Mouse (Mus musculus) embryonic facial prominence, embryonic 10.5 days (tissue): ENCODE measurements around the gene Khdrbs2. TPM values are rescaled to one million over a fixed set of nuclear protein-coding genes. Genes with fewer than 3 reads are reported as not detected.
"Not testable (repeated sequence)": the region's sequence is repeated elsewhere in the genome, so short reads cannot be mapped to it uniquely, and the experiment has no call there.

Source experiments
- DNase-seq: peaks from one replicate; pipeline ENCODE4 v3.0.0-alpha.2; 2017; ENCODE audit warnings: low spot score
- H3K27ac ChIP-seq: fragments of 300-500 bp; sonication (generic); replicated peaks from 2 replicates; pipeline ENCODE4 v1.5.1; 2016; ENCODE audit warnings: mild to moderate bottlenecking
- H3K27me3 ChIP-seq: fragments of 300-500 bp; sonication (generic); replicated peaks from 2 replicates; pipeline ENCODE4 v1.6.1; 2016; ENCODE audit warnings: low read depth, mild to moderate bottlenecking; ENCODE audit not compliant: poor library complexity, severe bottlenecking
- H3K36me3 ChIP-seq: fragments of 300-500 bp; sonication (generic); replicated peaks from 2 replicates; pipeline ENCODE4 v1.6.1; 2016; ENCODE audit warnings: mild to moderate bottlenecking, moderate library complexity
- H3K4me1 ChIP-seq: fragments of 300-500 bp; sonication (generic); 2 replicates; pipeline ENCODE4 v1.6.1; 2016
- H3K4me3 ChIP-seq: fragments of 300-500 bp; sonication (generic); 2 replicates; pipeline ENCODE4 v1.5.1; 2016; ENCODE audit warnings: mild to moderate bottlenecking, moderate library complexity
- H3K9me3 ChIP-seq: fragments of 300-500 bp; sonication (generic); 2 replicates; pipeline ENCODE4 v1.6.1; 2016; ENCODE audit warnings: mild to moderate bottlenecking
- WGBS: fragments of 180-500 bp; shearing (Covaris S2); methylation state at CpG from one replicate; pipeline ENCODE4 v1.1.7; 2016; 5-methylcytosine and 5-hydroxymethylcytosine counted together
- polyA plus RNA-seq: library from polyadenylated mRNA; unstranded; fragments of >200 nt; fragmentation: Nextera tagmentation; extraction: Ambion mirVana; gene quantifications from 2 replicates; pipeline ENCODE4 v1.2.1, GENCODE M21; 2016

Gene Khdrbs2
- polyA plus RNA-seq, 1 experiment from 2014 or later = 5.1 TPM

GRCm38 (mm10) chr1:32487944-32488343 is 315.4 kb downstream of the Khdrbs2 start:
- no peak overlapping the region for H3K27ac ChIP-seq
- H3K4me3 ChIP-seq = no peak overlapping the region
- no peak for DNase-seq
- H3K27me3 ChIP-seq = no peaks in the 10 kb centered on the region
- H3K36me3 ChIP-seq = no peaks in the 10 kb centered on the region
- 81% methylated on average over 2 of the region's 2 CpGs for WGBS
- no peaks in the 10 kb centered on the region for H3K9me3 ChIP-seq
- no peaks in the 10 kb centered on the region for H3K4me1 ChIP-seq

DNA sequence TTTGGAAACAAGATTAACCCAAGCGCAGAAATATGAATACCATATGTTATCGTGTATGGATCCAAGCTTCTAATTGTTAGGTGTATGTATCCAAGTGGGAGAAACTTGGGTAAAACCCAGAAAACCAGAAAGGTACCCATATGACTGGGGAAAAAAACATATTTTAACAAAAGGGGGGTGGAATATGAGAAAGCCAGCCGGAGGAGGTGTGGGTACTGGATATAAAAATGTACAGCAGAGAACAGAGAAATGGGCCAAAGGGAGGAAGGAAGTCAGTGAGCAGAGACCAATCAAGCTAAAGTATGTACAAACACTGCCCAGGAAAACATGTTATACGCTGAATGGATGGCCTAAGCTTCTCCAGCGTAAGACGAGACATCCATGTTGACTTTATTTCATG is 330.9 kb downstream of the Khdrbs2 start:
- no peak overlapping the region for H3K27ac ChIP-seq
- H3K4me3 ChIP-seq = no peak overlapping the region
- H3K36me3 ChIP-seq = no peaks in the 10 kb centered on the region
- no peaks in the 10 kb centered on the region for H3K9me3 ChIP-seq
- no peaks in the 10 kb centered on the region for H3K4me1 ChIP-seq
- WGBS = 91% methylated on average over 6 of the region's 6 CpGs
- no peak for DNase-seq
- H3K27me3 ChIP-seq = no peaks in the 10 kb centered on the region

- 73% methylated on average over 3 of the region's 7 CpGs for WGBS
- H3K27me3 ChIP-seq, H3K9me3 ChIP-seq, H3K4me1 ChIP-seq, H3K27ac ChIP-seq, DNase-seq, H3K36me3 ChIP-seq, H3K4me3 ChIP-seq: not testable (repeated sequence)
These were observed 374.7 kb downstream of the Khdrbs2 start, which contains the start of gene Gm5415 for GRCm38 (mm10) chr1:32547194-32547593. Gene Gm5415, minus strand, starts transcription at chr1:32547294.

- no peaks in the 10 kb centered on the region for H3K27me3 ChIP-seq
- no peaks in the 10 kb centered on the region for H3K36me3 ChIP-seq
- 90% methylated on average over 3 of the region's 3 CpGs for WGBS
- DNase-seq = no peak
- H3K27ac ChIP-seq = no peak overlapping the region
- no peaks in the 10 kb centered on the region for H3K9me3 ChIP-seq
- no peaks in the 10 kb centered on the region for H3K4me1 ChIP-seq
- H3K4me3 ChIP-seq = no peak overlapping the region
These were observed 380.9 kb downstream of the Khdrbs2 start for GRCm38 (mm10) chr1:32553459-32553858.

DNA sequence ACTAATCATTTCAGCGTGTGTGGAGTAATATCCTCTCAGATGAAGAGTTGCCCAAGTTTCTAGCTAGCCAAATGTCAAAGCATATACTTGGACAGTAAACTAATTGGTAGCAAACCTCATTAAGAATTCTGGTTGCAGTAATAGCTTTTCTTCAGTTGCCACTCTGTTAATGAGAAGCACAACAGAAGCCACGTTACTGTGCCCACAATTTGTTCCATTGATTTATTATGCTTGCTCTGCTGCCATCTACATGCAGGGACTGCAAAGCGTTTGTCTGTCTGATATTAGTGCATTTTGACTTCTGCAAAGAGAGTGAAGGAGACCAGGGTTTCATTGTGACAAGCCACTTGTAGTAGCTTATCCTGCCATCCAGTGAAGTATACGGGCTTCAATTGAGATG is 381.4 kb downstream of the Khdrbs2 start:
- no peak overlapping the region for H3K27ac ChIP-seq
- 65% methylated on average over 4 of the region's 4 CpGs for WGBS
- no peaks in the 10 kb centered on the region for H3K4me1 ChIP-seq
- H3K36me3 ChIP-seq = no peaks in the 10 kb centered on the region
- no peak overlapping the region for H3K4me3 ChIP-seq
- no peaks in the 10 kb centered on the region for H3K9me3 ChIP-seq
- H3K27me3 ChIP-seq = no peaks in the 10 kb centered on the region
- no peak for DNase-seq

- no peak overlapping the region for H3K27ac ChIP-seq
- 89% methylated on average over 2 of the region's 2 CpGs for WGBS
- H3K4me1 ChIP-seq = no peaks in the 10 kb centered on the region
- H3K9me3 ChIP-seq = no peaks in the 10 kb centered on the region
- H3K36me3 ChIP-seq = no peaks in the 10 kb centered on the region
- no peaks in the 10 kb centered on the region for H3K27me3 ChIP-seq
- no peak for DNase-seq
- H3K4me3 ChIP-seq = no peak overlapping the region
These were observed 396.4 kb downstream of the Khdrbs2 start for GRCm38 (mm10) chr1:32568901-32569300.

DNA sequence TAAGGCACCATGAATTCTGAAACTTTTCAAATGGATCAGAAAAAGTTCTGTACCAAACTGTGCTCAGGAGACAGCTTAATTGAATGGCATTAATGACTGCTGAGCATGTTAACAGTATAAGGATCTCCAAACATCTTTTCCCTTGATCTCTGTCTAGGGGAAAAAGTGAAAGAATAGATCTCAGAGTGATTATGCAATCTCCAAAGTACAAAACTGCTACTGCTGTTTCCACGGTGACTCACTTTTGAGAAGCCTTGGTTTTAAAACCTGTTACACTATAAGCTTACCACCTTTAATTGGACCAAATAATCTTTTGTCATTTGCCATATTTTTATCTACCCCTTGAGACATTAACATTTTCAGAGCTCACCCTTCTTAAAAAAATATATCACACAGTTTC is 453.5 kb downstream of the Khdrbs2 start:
- H3K27ac ChIP-seq = no peak overlapping the region
- no peaks in the 10 kb centered on the region for H3K36me3 ChIP-seq
- no peak overlapping the region for H3K4me3 ChIP-seq
- no peaks in the 10 kb centered on the region for H3K27me3 ChIP-seq
- H3K9me3 ChIP-seq = no peaks in the 10 kb centered on the region
- WGBS = 90% methylated on average over 1 of the region's 1 CpGs
- H3K4me1 ChIP-seq = no peaks in the 10 kb centered on the region
- DNase-seq = no peak

- Histone ChIP-seq H3K9me3 (no peaks in the 10 kb centered on the region), H3K27me3 (no peaks in the 10 kb centered on the region), H3K36me3 (no peaks in the 10 kb centered on the region), H3K27ac (no peak overlapping the region), H3K4me3 (no peak overlapping the region), H3K4me1 (no peaks in the 10 kb centered on the region)
- WGBS = 87% methylated on average over 5 of the region's 5 CpGs
- DNase-seq = no peak
These were observed 460.2 kb downstream of the Khdrbs2 start for GRCm38 (mm10) chr1:32632415-32633354.

DNA sequence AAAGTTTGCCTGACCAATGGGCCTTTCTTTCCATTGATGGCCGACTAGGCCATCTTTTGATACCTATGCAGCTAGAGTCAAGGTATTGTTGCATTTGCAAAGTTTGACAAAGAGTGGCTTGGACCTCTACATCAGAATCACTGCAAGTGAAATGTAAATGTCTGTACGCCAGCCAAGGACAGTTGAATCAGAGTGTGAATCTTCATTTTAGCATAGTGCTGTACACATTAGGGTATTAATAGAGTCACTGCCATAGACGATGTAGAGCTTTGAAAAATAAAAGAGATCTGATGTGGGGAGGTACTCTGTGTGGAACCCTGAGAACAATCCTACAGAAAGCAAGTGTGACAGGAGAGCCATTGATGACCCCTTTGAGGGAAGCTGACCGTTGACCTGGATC is 460.9 kb downstream of the Khdrbs2 start:
- no peaks in the 10 kb centered on the region for H3K9me3 ChIP-seq
- no peaks in the 10 kb centered on the region for H3K4me1 ChIP-seq
- 90% methylated on average over 4 of the region's 4 CpGs for WGBS
- DNase-seq = no peak
- no peak overlapping the region for H3K27ac ChIP-seq
- H3K36me3 ChIP-seq = no peaks in the 10 kb centered on the region
- H3K4me3 ChIP-seq = no peak overlapping the region
- H3K27me3 ChIP-seq = no peaks in the 10 kb centered on the region

- no peaks in the 10 kb centered on the region for H3K4me1 ChIP-seq
- no peak overlapping the region for H3K4me3 ChIP-seq
- WGBS = 92% methylated on average over 5 of the region's 5 CpGs
- no peaks in the 10 kb centered on the region for H3K9me3 ChIP-seq
- no peaks in the 10 kb centered on the region for H3K36me3 ChIP-seq
- H3K27me3 ChIP-seq = no peaks in the 10 kb centered on the region
- H3K27ac ChIP-seq = no peak overlapping the region
- DNase-seq = no peak
These were observed 466.6 kb downstream of the Khdrbs2 start for GRCm38 (mm10) chr1:32639118-32639517.

DNA sequence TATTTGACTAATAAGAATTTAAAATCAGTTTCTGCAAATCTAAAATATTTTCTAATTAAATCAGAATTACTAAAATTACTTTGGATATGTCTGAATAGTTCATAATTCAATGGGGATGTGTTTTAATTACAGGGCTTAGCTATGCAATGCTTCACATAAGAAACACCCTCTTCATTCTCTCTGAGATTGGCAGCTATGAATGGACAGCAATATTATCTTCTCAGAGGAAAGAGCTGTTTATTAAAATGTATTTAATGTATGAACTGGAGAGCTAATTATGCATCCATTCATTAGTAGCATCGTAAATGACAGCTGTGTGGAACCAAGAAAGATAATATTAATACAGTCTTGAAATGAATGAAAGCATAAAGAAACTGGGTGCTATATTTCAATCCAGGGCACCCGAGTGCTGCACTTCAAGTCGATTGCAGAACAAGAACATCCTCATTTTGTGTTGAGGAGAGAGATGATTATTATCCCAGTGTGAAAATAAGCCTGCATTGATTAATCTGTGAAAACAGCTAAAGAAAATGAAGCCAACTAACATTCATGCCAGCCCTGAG is 477.2 kb downstream of the Khdrbs2 start:
- H3K36me3 ChIP-seq = no peaks in the 10 kb centered on the region
- no peaks in the 10 kb centered on the region for H3K27me3 ChIP-seq
- no peaks in the 10 kb centered on the region for H3K9me3 ChIP-seq
- H3K27ac ChIP-seq = no peak overlapping the region
- 91% methylated on average over 3 of the region's 3 CpGs for WGBS
- no peak for DNase-seq
- H3K4me1 ChIP-seq = no peaks in the 10 kb centered on the region
- no peak overlapping the region for H3K4me3 ChIP-seq

DNA sequence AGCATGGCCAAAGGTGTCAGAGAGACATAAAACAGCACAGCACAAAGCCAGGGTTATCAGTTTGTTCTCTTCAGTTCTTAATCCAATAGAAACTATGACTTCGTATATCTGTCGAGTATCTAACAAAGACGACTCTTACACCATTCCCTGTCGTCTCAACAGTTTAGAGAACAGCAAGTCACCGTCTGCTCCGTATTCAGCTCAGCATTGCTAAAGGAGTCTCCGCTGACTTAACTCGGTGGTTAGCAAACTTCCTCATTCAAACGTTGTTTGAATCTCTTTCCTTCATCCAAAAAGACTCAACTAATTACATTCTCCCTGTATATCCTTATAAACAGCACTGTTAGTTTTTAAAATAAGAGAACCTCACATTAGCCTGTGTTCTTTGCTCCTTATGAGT is 521.3 kb downstream of the Khdrbs2 start:
- 87% methylated on average over 9 of the region's 9 CpGs for WGBS
- Histone ChIP-seq H3K9me3 (no peaks in the 10 kb centered on the region), H3K4me1 (no peaks in the 10 kb centered on the region), H3K4me3 (no peak overlapping the region), H3K27me3 (no peaks in the 10 kb centered on the region), H3K36me3 (no peaks in the 10 kb centered on the region), H3K27ac (no peak overlapping the region)
- no peak for DNase-seq

- Histone ChIP-seq H3K36me3 (no peaks in the 10 kb centered on the region), H3K4me1 (no peaks in the 10 kb centered on the region), H3K4me3 (no peak overlapping the region), H3K9me3 (no peaks in the 10 kb centered on the region), H3K27me3 (no peaks in the 10 kb centered on the region), H3K27ac (no peak overlapping the region)
- WGBS = 95% methylated on average over 4 of the region's 4 CpGs
- no peak for DNase-seq
These were observed 527.6 kb downstream of the Khdrbs2 start for GRCm38 (mm10) chr1:32700132-32700531.
